Mouse (Mus musculus): ENCODE data around the gene Shisa6. TPM values are rescaled to one million over a fixed set of nuclear protein-coding genes. Genes with fewer than 3 reads are reported as not detected.

Gene Shisa6
- polyA plus RNA-seq, 1 experiment = 0.34 TPM

GRCm38 (mm10) chr11:66236557-66236956 lies 289.2 kb downstream of the Shisa6 start:
- DNase-seq (ENCODE audit: low read depth) = no peak

GRCm38 (mm10) chr11:66232891-66233290 lies 292.9 kb downstream of the Shisa6 start:
- DNase-seq (ENCODE audit: low read depth) = no peak

- peak; percentile 9 for DNase-seq (ENCODE audit: low read depth)
Measured at GRCm38 (mm10) chr11:66222133-66222532, 303.6 kb downstream of the Shisa6 start.

- no peak for DNase-seq (ENCODE audit: low read depth)
Measured at GRCm38 (mm10) chr11:66218469-66218868, 307.3 kb downstream of the Shisa6 start.

GRCm38 (mm10) chr11:66188627-66189287 lies 337.0 kb downstream of the Shisa6 start:
- DNase-seq (ENCODE audit: low read depth) = no peak

GRCm38 (mm10) chr11:66188146-66188545 lies 337.6 kb downstream of the Shisa6 start:
- no peak for DNase-seq (ENCODE audit: low read depth)

- DNase-seq (ENCODE audit: low read depth) = no peak
Measured at GRCm38 (mm10) chr11:66177781-66178180, 348.0 kb downstream of the Shisa6 start.

- DNase-seq (ENCODE audit: low read depth) = no peak
Measured at GRCm38 (mm10) chr11:66167801-66168651, 357.7 kb downstream of the Shisa6 start, which contains the start of gene Dnah9. Gene Dnah9, minus strand, starts transcription at chr11:66168551.

GRCm38 (mm10) chr11:66164022-66164421 lies 361.7 kb downstream of the Shisa6 start:
- no peak for DNase-seq (ENCODE audit: low read depth)

Measured in gonadal fat pad, adult 2 months (tissue).